Mouse (Mus musculus) forebrain, embryonic 12.5 days (tissue): ENCODE measurements around the gene Alkbh1. TPM values are rescaled to one million over a fixed set of nuclear protein-coding genes. Genes with fewer than 3 reads are reported as not detected.
A peak's percentile ranks its signal among the peaks of the same experiment; 100 is the strongest.
"Not testable (repeated sequence)": the region's sequence is repeated elsewhere in the genome, so short reads cannot be mapped to it uniquely, and the experiment has no call there.

ENCODE experiments used
- ATAC-seq: fragments of 200-750 bp; cut with Nextera tagmentation; 2 replicates; pipeline ENCODE4 v1.8.0; 2017; ENCODE audit warnings: moderate TSS enrichment; ENCODE audit not compliant: low FRiP score
- H3K27ac ChIP-seq: fragments of 300-500 bp; sonication (generic); 2 replicates; pipeline ENCODE4 v1.5.1; 2016; ENCODE audit warnings: mild to moderate bottlenecking
- H3K27me3 ChIP-seq: fragments of 300-500 bp; sonication (generic); 2 replicates; pipeline ENCODE4 v1.6.1; 2016; ENCODE audit warnings: mild to moderate bottlenecking
- H3K36me3 ChIP-seq: fragments of 300-500 bp; sonication (generic); replicated peaks from 2 replicates; pipeline ENCODE4 v1.6.1; 2016; ENCODE audit warnings: mild to moderate bottlenecking
- H3K4me1 ChIP-seq: fragments of 300-500 bp; sonication (generic); 2 replicates; pipeline ENCODE4 v1.6.1; 2016
- H3K4me2 ChIP-seq: fragments of 300-500 bp; sonication (generic); 2 replicates; pipeline ENCODE4 v1.6.1; 2016; ENCODE audit warnings: mild to moderate bottlenecking, moderate library complexity
- H3K4me3 ChIP-seq: fragments of 300-500 bp; sonication (generic); replicated peaks from 2 replicates; pipeline ENCODE4 v1.5.1; 2016; ENCODE audit warnings: mild to moderate bottlenecking
- H3K9ac ChIP-seq: fragments of 300-500 bp; sonication (generic); 2 replicates; pipeline ENCODE4 v1.6.1; 2016; ENCODE audit warnings: mild to moderate bottlenecking
- H3K9me3 ChIP-seq: fragments of 300-500 bp; sonication (generic); 2 replicates; pipeline ENCODE4 v1.6.1; 2016
- WGBS: fragments of 180-500 bp; shearing (Covaris S2); methylation state at CpG from one replicate; pipeline ENCODE4 v1.1.7; 2016; 5-methylcytosine and 5-hydroxymethylcytosine counted together
- polyA plus RNA-seq: library from polyadenylated mRNA; unstranded; fragments of >200 nt; fragmentation: Nextera tagmentation; extraction: Ambion mirVana; gene quantifications from 2 replicates; pipeline ENCODE4 v1.2.1, GENCODE M21; 2016

Gene Alkbh1
- 48.8 and 55.9 TPM in 2 replicates for polyA plus RNA-seq

- peaks cover 48% of the 10 kb centered on the region for H3K36me3 ChIP-seq
- peak within 1 kb of the TSS; percentile 96 for H3K4me3 ChIP-seq
- H3K27me3 ChIP-seq = no peaks in the 10 kb centered on the region
- ATAC-seq = peak; percentile 95
- peak within 1 kb of the TSS; percentile 77 for H3K4me2 ChIP-seq
- H3K9me3 ChIP-seq = no peaks in the 10 kb centered on the region
- H3K9ac ChIP-seq = peak within 1 kb of the TSS; percentile 89
- under 1% methylated on average over 28 of the region's 28 CpGs for WGBS
- peak within 1 kb of the TSS; percentile 89 for H3K27ac ChIP-seq
- H3K4me1 ChIP-seq = peaks cover 25% of the 10 kb centered on the region
Observed at GRCm38 (mm10) chr12:87443700-87444122, at the start of gene Alkbh1, which contains the start of gene Slirp. Alkbh1 (minus strand) TSS chr12:87444017. Slirp (plus strand) TSS chr12:87443896.

- 75% methylated on average over 2 of the region's 2 CpGs for WGBS
- not testable (repeated sequence) for H3K9me3 ChIP-seq, H3K36me3 ChIP-seq, H3K9ac ChIP-seq, H3K4me1 ChIP-seq, H3K27ac ChIP-seq, H3K27me3 ChIP-seq, ATAC-seq, H3K4me2 ChIP-seq, H3K4me3 ChIP-seq
Observed at GRCm38 (mm10) chr12:87488683-87489082, 44.9 kb upstream of the Alkbh1 start.

GRCm38 (mm10) chr12:87482482-87482881, 38.7 kb upstream of the Alkbh1 start:
- not testable (repeated sequence) for H3K4me3 ChIP-seq, H3K9me3 ChIP-seq, H3K4me2 ChIP-seq, H3K27me3 ChIP-seq, H3K36me3 ChIP-seq, H3K4me1 ChIP-seq, H3K27ac ChIP-seq, ATAC-seq, H3K9ac ChIP-seq
- 90% methylated on average over 5 of the region's 5 CpGs for WGBS

- Histone ChIP-seq H3K4me3 (no peak overlapping the region), H3K4me2 (no peak overlapping the region), H3K27me3 (0 out of 2 replicates have a peak, but pooled peaks cover 5% of the 10 kb centered on the region), H3K9me3 (no peaks in the 10 kb centered on the region), H3K36me3 (0 out of 2 replicates have a peak, but pooled peaks cover 1% of the 10 kb centered on the region), H3K27ac (no peak overlapping the region), H3K4me1 (peaks cover 16% of the 10 kb centered on the region), H3K9ac (no peak overlapping the region)
- WGBS = 75% methylated on average over 3 of the region's 3 CpGs
- no peak for ATAC-seq
Observed at GRCm38 (mm10) chr12:87474756-87475155, 30.9 kb upstream of the Alkbh1 start.

- 3% methylated on average over 45 of the region's 45 CpGs for WGBS
- H3K27me3 ChIP-seq = 0 out of 2 replicates have a peak, but pooled peaks cover 5% of the 10 kb centered on the region
- H3K9ac ChIP-seq = peak within 1 kb of the TSS; percentile 85
- peak within 1 kb of the TSS; percentile 67 for H3K4me2 ChIP-seq
- H3K4me3 ChIP-seq = peak within 1 kb of the TSS; percentile 77
- H3K27ac ChIP-seq = peak within 1 kb of the TSS; percentile 85
- H3K9me3 ChIP-seq = no peaks in the 10 kb centered on the region
- peak; percentile 96 for ATAC-seq
- peaks cover 17% of the 10 kb centered on the region for H3K4me1 ChIP-seq
- peaks cover 17% of the 10 kb centered on the region for H3K36me3 ChIP-seq
Observed at GRCm38 (mm10) chr12:87471964-87472786, 28.4 kb upstream of the Alkbh1 start, which contains the start of gene Snw1. Snw1 (minus strand) TSS chr12:87472274.

- Histone ChIP-seq H3K27me3 (0 out of 2 replicates have a peak, but pooled peaks cover 5% of the 10 kb centered on the region), H3K4me3 (peak overlapping the region; percentile 77), H3K4me1 (peaks cover 17% of the 10 kb centered on the region), H3K9ac (peak overlapping the region; percentile 85), H3K27ac (peak overlapping the region; percentile 85), H3K4me2 (peak overlapping the region; percentile 67), H3K36me3 (peaks cover 24% of the 10 kb centered on the region), H3K9me3 (no peaks in the 10 kb centered on the region)
- no peak for ATAC-seq
- under 1% methylated on average over 19 of the region's 19 CpGs for WGBS
Observed at GRCm38 (mm10) chr12:87471421-87471963, 27.7 kb upstream of the Alkbh1 start.

- peak overlapping the region; percentile 77 for H3K4me3 ChIP-seq
- no peak for ATAC-seq
- H3K27me3 ChIP-seq = 0 out of 2 replicates have a peak, but pooled peaks cover 5% of the 10 kb centered on the region
- no peak overlapping the region for H3K27ac ChIP-seq
- peak overlapping the region; percentile 67 for H3K4me2 ChIP-seq
- peak overlapping the region; percentile 85; the same call in 1 of the 2 replicates for H3K9ac ChIP-seq
- no peaks in the 10 kb centered on the region for H3K9me3 ChIP-seq
- H3K36me3 ChIP-seq = peaks cover 28% of the 10 kb centered on the region
- 74% methylated on average over 7 of the region's 7 CpGs for WGBS
- H3K4me1 ChIP-seq = peaks cover 20% of the 10 kb centered on the region
Observed at GRCm38 (mm10) chr12:87470263-87471136, 26.7 kb upstream of the Alkbh1 start.

- H3K36me3 ChIP-seq = peaks cover 80% of the 10 kb centered on the region
- WGBS = 90% methylated on average over 6 of the region's 6 CpGs
- no peak overlapping the region for H3K4me2 ChIP-seq
Observed at GRCm38 (mm10) chr12:87464678-87465297, 21.0 kb upstream of the Alkbh1 start.

GRCm38 (mm10) chr12:87449456-87449855, 5.6 kb upstream of the Alkbh1 start:
- H3K4me1 ChIP-seq = peaks cover 7% of the 10 kb centered on the region
- no peak overlapping the region for H3K4me2 ChIP-seq
- no peaks in the 10 kb centered on the region for H3K9me3 ChIP-seq
- 93% methylated on average over 9 of the region's 9 CpGs for WGBS
- H3K9ac ChIP-seq = no peak overlapping the region
- H3K27ac ChIP-seq = no peak overlapping the region
- no peak for ATAC-seq
- H3K27me3 ChIP-seq = no peaks in the 10 kb centered on the region
- H3K36me3 ChIP-seq = peaks cover 80% of the 10 kb centered on the region
- no peak overlapping the region for H3K4me3 ChIP-seq

More at GRCm38 (mm10) chr12:87464678-87465297, 21.0 kb upstream of the Alkbh1 start:
- Histone ChIP-seq H3K4me1 (peaks cover 4% of the 10 kb centered on the region; the same call in 1 of the 2 replicates), H3K27me3 (no peaks in the 10 kb centered on the region), H3K4me3 (no peak overlapping the region), H3K9ac (no peak overlapping the region), H3K27ac (no peak overlapping the region), H3K9me3 (no peaks in the 10 kb centered on the region)
- ATAC-seq = no peak

- Histone ChIP-seq H3K9ac (peak overlapping the region; percentile 89), H3K4me2 (peak overlapping the region; percentile 77), H3K4me3 (peak overlapping the region; percentile 96), H3K9me3 (no peaks in the 10 kb centered on the region), H3K27me3 (no peaks in the 10 kb centered on the region), H3K36me3 (peaks cover 51% of the 10 kb centered on the region), H3K4me1 (peaks cover 25% of the 10 kb centered on the region), H3K27ac (no peak overlapping the region; the same call in 1 of the 2 replicates)
- ATAC-seq = peak; percentile 18; the same call in 1 of the 2 replicates
- WGBS = 4% methylated on average over 16 of the region's 16 CpGs
Observed at GRCm38 (mm10) chr12:87444211-87444610, 394 bp upstream of the Alkbh1 start.

GRCm38 (mm10) chr12:87443115-87443699, 610 bp downstream of the Alkbh1 start:
- peaks cover 46% of the 10 kb centered on the region for H3K36me3 ChIP-seq
- H3K27ac ChIP-seq = peak overlapping the region; percentile 89
- H3K4me3 ChIP-seq = peak overlapping the region; percentile 96
- no peaks in the 10 kb centered on the region for H3K27me3 ChIP-seq
- H3K9me3 ChIP-seq = no peaks in the 10 kb centered on the region
- peaks cover 25% of the 10 kb centered on the region for H3K4me1 ChIP-seq
- peak overlapping the region; percentile 89 for H3K9ac ChIP-seq
- peak; percentile 89 for ATAC-seq
- peak overlapping the region; percentile 77 for H3K4me2 ChIP-seq
- WGBS = 0% methylated on average over 33 of the region's 33 CpGs
